Mouse (Mus musculus) T-cell, adult 2 months (primary cell): Measurements from ENCODE around the gene Tmem39b.
A peak's percentile ranks its signal among the peaks of the same experiment; 100 is the strongest.

ENCODE experiments used
- DNase-seq: peaks from one replicate; pipeline ENCODE4 v3.0.0; 2022; ENCODE audit warnings: low spot score

The Tmem39b gene

DNA sequence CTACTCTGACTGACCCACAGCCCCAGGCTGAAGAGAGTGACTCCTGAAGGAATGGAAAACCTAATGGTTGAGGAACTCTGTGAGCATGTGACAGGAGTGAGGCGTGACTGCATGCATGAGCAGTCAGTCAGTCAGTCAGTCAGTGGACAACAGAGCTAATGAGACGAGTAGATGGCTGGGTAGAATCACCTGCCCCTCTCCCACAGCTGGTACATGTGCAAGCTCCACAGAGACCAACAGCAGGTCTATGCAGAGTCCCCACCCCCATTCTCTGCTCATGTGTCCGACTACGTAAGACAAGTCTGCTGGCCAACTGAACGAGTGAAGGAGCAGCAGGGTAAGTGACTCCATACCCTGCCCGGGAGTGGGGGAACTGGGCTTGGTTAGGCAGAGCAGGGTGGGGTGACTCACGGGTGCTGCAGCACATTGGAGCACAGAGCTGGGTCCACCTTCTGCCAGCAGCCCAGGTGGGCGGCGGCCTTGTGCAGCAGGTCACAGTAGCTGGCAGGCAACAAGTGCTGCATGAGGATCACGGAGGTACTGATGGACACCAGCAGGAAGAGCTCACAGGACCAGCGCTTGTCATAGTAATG, 12.6 kb downstream of the Tmem39b start:
- DNase-seq, result no peak

DNA sequence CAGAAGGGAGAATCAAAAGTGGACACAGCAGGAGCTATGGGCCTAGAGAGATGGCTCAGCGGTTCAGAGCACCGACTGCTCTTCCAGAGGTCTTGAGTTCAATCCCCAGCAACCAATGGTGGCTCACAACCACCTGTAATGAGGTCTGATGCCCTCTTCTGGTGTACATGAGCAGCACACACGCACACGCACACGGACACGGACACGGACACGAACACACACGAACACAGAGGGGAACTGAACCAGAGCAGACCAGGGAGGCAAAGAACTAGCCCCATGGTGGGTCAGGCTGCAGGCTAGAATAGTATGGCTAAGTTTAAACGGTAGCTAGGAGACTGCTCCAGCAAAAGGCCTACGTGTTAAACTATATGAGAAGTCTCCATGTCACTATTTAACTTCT, 14.8 kb downstream of the Tmem39b start:
- no peak for DNase-seq

DNA sequence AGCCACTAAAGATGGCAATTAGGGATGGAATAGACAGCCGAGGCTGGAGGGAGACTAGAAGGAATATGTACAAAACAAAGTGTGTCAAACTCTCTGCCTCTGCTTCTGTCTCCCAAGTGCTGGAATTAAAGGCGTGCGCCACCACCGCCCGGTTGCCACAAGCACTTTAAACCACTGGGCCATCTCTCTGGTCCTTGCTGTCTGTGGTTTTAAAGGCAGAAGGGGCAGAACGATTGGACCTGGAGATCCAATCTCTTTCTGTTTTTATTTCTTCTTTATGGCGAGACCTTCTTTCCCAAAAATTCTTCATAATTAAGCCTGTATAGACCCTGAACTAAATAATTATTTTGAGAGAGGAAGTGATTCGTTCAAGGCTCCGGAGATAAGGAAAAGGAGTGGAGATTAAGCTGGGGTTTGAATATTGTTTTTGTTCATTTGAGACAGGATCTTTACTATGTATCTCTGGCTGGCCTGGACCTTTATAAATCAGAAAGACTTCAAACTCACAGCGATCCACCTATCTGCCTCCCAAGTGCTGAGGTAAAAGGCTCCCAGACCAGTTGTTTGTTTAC, 23.7 kb downstream of the Tmem39b start:
- no peak for DNase-seq

DNA sequence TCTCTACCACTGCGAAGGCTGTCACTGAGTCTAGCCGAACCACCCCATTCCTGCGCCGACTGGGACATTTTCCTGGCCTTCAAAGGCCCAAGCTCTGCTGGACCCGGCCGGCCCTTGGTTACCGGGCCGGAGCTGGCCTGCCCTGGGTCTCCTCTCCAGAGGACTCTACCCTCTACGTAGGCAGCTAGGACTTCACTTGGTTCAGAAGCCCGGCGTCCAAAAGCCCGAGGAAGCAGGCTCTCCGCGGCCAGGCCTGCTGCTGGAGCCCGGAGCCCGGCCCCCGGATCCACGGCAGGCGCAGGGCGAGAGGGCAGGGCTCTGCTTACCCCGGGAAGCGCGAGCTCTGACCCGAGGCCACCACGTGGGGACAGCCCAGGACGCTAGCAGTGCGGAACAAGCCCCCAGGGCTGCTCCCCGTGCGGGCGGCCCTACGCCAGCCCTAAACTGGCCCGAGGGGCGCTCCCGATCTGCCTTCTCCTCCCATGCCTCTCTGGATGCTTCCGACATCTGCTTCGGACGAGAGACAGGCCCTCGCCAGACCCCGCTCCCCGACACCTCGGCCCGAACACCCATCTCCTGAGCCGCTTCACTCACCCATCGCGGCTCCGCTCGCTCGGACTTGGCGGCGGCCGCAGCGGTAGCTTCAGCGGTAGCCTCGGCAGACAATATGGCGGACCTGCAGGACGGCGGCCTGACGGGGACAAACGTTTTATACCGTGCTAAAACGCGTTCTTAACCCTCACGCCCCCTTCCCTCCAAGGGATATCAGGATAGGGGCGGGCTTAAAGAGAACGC, 24.4 kb downstream of the Tmem39b start, which contains the start of gene Kpna6:
Gene Kpna6 (minus strand): TSS at position 685 of the 795 bp plus-strand sequence.
- DNase-seq, result peak; percentile 77

DNA sequence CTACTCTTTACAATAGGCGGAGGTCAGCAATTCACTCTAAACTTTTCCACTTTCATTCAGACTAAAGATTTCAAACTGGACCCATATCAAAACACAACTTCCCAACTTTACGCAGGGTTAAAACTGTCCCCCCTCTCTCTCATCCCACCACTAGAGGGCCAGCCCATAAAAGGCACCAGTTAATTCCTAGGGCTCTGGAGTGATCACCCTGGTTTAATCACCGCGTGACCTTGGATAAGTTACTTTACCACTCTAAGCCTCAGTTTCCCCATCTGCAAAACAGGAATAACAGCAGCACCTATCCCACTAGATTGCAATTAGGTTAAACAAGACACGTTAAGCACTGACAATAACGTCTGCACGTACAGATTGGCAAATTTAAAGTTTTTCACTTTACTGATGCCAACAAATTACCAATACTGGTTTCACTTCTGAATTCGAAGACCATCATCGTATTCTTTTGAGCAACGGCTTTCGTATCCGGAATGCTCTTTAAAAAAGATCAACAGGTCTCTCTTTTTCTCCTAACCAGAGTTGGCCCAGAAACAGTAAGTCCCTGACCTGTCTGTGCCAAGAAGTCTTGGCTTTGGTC, 25.1 kb downstream of the Tmem39b start:
- peak; percentile 47 for DNase-seq

DNA sequence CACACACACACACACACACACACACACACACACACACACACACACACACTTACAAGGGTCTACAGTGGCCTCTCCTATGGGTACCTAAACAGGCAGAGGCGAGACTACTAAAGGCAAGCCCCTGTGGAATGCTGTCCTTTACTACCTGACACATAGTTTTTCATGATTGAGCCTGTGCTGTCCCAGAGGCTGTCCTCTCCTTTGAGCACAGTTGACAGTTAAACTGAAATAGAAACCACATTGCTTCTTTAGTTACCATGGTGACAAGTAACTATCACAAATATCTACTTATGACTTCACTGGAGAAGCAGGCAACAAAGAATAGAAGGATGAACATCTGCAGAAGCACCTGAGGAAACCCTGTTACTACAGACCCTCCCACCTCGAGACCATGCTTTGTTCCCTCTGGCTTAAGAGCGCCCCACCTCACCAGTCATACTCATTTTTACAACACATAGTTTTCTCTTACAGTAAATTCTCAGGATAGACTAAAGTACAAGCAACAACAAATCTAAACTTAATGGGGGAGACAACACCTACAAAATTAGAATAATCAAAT, 34.3 kb downstream of the Tmem39b start:
- DNase-seq, result no peak

DNA sequence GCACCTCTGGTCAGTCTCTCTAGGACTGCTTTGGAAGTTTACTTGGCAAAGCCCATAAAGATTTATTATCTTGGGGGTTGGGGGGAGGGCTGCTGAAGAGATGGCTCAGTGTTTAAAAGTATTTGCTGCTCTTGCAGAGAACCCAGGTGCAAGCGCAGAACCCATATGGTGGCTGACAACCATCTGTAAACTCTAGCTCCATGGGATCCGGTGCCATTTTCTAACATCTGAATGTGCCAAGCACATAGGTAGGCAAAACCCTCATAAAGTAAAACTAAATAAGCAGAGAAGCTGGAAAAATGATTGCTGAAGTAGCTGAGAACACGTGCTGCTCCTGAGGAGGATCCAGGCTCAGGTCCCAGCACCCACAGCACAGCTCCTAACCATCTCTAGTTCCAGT, 35.1 kb downstream of the Tmem39b start:
- DNase-seq, result no peak

DNA sequence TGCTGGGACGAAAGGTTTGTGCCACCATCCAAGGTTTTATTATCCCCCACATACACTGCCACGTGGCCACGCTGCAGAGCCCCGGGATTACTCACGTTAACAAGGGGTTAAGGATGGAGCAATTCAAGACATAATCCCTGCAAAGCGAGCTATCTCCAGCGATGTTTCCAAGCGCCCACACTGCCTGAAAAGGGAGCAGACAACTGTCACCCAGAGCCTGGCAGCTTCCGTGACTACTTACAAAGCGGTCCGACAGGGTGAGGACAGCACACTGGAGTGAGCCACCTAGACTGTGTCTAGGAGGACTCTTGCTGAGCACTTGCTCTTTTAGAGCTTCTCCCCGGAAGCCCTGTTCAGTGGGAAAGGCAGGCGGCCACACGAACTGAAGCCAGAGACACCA, 41.9 kb downstream of the Tmem39b start:
- DNase-seq, result no peak

DNA sequence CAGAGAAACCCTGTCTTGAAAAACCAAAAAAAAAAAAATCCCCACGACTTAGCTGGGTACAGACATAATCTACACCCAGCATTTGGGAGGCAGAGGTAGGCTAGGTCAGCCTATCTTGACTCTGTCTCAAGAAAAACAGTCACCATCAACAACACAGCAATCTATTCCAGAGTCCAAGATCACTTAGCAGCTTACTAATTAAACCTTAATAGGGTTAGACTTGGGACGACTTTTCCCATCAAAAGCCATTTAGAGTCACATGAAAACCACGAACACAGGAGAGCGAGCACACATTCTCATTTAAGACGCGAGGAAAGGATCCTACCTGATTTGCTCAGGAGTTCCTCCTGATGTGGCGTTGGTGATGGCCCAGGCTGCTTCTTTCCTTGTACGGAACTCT, 46.3 kb downstream of the Tmem39b start:
- no peak for DNase-seq

DNA sequence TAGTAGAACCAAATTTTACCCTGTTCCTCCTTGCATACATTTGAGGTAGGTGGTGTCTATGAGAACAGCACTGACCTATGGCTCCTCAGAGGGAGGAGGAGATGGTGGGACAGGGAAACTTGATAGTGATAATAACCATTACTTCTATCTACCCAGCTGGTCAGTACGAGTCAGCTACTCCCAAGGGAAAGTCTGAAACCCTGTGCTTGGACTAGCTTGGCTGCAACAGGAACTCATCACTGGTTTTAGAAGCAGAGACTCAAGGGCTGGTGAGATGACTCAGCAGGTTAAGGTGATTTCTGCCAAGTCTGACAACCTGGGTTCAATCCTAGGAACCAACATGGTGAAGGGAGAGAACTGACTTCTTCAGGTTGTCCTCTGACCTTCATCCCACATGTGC, 48.0 kb downstream of the Tmem39b start:
- no peak for DNase-seq

DNA sequence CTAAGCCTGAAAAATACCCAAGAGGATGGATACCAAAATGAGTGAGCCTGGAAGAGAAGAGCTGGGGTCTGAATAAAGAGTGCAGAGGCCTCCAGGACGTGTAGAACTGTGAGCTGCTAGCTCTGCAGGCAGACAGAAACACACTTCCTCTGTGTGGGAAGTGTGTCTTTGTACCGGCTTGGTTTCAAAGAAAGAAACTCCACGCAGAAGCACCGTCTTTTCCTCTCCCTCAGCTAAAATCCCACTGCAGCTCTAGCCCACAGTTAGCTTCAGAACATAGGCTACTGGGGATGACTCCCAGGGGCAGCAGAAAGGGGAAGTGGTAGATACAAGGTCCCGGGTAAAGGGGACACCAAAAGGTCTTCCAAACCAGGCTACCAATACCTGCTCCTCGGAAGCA, 51.4 kb downstream of the Tmem39b start:
- no peak for DNase-seq

DNA sequence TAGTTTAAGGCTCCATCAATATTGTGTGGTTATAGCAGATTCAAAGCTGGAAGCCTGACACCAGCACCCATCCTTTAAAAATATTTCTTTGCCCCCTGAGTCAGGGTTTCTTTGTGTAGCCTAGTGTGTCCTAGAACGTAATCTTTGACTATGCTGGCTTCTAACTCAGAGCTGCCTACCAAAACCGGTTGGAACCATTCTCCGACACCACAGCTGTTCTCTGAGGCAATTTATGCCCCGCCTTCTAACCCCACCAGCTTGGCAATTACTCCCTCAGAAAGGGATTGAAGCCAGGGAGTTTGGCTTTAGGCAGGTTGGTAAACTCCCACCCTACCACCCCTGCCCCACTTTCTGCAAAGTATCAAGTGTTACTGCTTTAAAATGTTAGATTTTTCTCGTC, 54.9 kb downstream of the Tmem39b start:
- DNase-seq, result no peak

DNA sequence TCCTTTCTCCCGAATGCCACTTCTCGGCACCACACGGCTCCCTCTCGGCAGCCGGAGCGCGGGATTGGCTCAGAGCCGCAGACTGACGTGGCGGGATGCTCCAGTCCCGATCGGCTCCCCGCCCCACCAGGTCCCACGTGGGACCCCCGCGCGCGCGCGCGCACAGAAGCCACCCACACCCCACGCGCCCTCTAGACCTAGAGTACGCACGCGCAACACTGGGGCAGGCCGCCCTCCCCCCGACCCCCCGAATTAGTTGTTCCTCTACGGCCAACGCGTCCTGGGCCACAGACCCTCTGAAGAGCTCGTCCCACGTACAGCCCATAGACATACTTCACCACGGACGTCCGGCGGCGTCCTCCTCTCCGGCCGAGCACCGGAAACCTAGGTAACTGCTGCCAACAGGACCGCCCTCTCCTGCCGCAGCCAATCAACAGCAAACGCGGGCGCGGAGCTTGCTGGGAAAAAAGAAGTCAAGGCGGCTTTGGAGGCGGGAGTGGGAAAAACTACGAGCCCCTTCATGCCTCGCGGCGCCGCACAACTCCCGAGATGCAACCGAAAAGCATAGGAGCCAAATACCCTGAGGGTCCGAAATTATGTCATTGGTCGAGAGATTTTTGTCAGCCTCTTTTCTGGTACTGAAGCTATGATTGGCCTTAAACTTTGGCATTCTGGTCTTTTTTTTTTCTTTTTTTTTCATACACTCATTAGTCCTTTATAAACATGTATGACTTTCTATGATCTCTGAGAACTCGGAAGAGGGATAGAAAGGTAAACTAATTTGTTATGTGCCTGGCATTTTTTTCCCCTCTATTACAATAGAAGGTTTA, 55.8 kb downstream of the Tmem39b start, which contains the start of gene Txlna:
Gene Txlna (minus strand): TSS at position 428 of the 830 bp plus-strand sequence.
- DNase-seq, result peak; percentile 93

DNA sequence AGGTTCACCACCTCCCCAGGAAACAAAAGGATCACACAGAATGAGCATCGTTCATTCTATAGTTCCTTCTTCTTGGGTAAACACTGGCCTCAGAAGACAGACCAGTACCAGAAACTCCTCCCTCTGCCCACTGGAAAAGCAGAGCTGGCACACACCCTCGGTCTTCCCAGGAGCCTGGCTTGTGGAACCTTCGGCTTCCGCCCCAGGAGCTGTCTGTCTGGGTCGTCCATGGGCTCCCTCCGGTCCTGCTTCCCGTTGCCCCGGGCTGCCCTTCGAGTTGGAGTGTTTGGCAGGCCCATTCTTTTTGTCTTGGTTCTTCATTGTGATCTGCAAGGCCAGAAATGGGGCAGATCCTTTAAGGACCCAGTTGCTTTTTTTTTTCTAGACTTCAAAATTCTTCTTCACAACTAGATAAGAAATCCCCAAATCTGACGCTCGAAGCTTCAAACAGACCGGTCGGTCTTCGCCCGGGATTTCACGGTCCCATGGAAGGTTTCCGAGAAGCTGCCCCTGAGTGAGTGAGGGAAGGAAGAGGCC, 56.5 kb downstream of the Tmem39b start:
- no peak for DNase-seq

DNA sequence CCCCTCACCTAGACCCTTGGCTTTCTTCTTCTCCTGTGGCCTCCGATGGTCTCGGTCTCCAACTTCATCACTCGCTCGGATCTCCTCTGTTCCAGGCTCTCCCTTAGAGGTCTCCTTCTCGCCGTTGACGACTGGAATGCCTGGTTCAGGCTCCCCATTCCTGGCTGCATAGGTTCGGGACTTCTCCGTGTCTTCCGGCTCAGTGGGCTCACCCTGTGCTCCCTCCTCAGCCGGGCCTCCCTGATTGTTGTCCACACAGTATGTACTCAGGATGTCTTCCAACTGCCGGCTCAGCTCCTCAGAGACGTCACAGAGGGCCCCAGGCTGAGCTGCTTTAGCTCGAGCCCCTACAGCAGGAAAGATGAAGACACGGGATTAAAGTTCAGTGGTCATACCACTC, 57.4 kb downstream of the Tmem39b start:
- no peak for DNase-seq

DNA sequence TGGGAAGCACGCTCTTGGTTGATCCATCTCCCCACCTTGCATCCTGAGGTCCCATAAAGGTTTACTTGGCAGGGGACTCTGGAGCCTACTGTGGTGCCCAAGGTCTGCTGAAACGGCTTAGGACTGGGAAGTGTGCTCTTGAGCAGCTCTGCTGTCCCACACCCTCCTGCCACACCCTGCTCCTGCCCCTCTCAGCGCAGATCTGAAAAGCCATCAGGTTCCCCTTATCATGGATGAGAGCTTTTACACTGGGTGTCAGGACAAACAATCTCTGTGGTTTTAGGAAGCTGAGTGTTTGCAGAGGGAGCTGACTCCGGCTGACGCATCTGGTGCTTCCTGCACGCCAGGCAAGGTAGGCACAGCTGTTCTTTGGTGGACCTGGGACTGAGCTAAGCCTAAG, 62.8 kb downstream of the Tmem39b start:
- no peak for DNase-seq

DNA sequence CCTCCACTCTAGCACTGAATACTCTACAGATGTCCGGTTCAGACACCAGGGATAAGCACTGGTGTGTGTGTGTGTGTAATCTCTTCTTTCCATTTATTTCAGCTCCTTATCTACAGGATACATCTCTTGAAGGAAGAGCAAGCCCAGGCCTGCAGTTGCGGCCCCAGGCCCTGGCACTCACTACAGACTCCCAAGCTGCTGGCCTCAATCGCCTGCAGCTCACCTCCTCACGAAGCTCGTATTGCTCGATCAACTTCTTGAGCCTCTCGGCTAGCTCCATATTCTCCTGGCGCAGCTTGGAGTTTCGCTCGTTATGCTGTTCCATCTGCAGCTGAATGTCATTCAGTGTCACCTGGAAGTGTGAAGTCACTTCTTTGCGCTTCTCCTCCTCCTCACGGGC, 64.8 kb downstream of the Tmem39b start:
- no peak for DNase-seq

DNA sequence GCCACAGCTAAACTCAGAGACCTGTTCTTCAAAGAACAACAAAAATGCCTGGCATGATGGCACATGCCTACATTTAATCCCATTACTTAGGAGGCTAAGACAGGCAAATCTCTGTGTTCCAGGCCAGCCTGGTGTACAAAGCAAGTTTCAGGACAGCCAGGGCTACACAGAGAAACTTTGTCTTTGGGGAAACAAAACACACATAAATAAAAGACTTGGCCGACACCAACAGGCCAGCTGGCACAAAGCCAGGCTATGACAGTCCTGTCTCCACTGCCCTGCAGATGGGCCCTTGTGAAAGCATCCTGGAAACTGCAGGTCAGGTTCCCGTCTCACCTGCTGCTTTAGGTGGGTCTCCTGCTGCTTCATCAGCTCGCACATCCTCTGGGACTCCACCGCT, 65.7 kb downstream of the Tmem39b start:
- no peak for DNase-seq
